Mouse (Mus musculus) heart, embryonic 11.5 days (tissue): ENCODE data around the gene BC028528. TPM values are rescaled to one million over a fixed set of nuclear protein-coding genes. Genes with fewer than 3 reads are reported as not detected.

Source experiments
- ATAC-seq: fragments of 200-750 bp; cut with Nextera tagmentation; replicated peaks from 2 replicates; pipeline ENCODE4 v1.8.0; 2017; ENCODE audit warnings: moderate library complexity; ENCODE audit not compliant: insufficient number of reproducible peaks, low FRiP score, low TSS enrichment
- H3K27ac ChIP-seq: fragments of 300-500 bp; sonication (generic); 2 replicates; pipeline ENCODE4 v1.5.1; 2014; ENCODE audit warnings: mild to moderate bottlenecking, low read depth, low read length
- H3K27me3 ChIP-seq: fragments of 300-500 bp; sonication (generic); 2 replicates; pipeline ENCODE4 v1.6.1; 2014; ENCODE audit warnings: mild to moderate bottlenecking, low read length, mixed read lengths; ENCODE audit not compliant: control insufficient read depth, insufficient read depth
- H3K36me3 ChIP-seq: fragments of 300-500 bp; sonication (generic); 2 replicates; pipeline ENCODE4 v1.6.1; 2014; ENCODE audit warnings: mild to moderate bottlenecking, low read length, moderate library complexity, mixed read lengths; ENCODE audit not compliant: control insufficient read depth, insufficient read depth
- H3K4me1 ChIP-seq: fragments of 300-500 bp; sonication (generic); 2 replicates; pipeline ENCODE4 v1.6.1; 2014; ENCODE audit warnings: low read length; ENCODE audit not compliant: control insufficient read depth, insufficient read depth
- H3K4me2 ChIP-seq: fragments of 300-500 bp; sonication (generic); 2 replicates; pipeline ENCODE4 v1.6.1; 2014; ENCODE audit warnings: mild to moderate bottlenecking, moderate library complexity
- H3K4me3 ChIP-seq: fragments of 300-500 bp; sonication (generic); 2 replicates; pipeline ENCODE4 v1.5.1; 2014; ENCODE audit warnings: low read depth, low read length
- H3K9ac ChIP-seq: fragments of 300-500 bp; sonication (generic); 2 replicates; pipeline ENCODE4 v1.6.1; 2014; ENCODE audit warnings: mild to moderate bottlenecking, low read depth, low read length, moderate library complexity
- H3K9me3 ChIP-seq: fragments of 300-500 bp; sonication (generic); replicated peaks from 2 replicates; pipeline ENCODE4 v1.6.1; 2016; ENCODE audit warnings: low read length; ENCODE audit not compliant: control insufficient read depth
- WGBS: fragments of 180-500 bp; shearing (Covaris S2); extraction: QIAGEN DNeasy Blood & Tissue Kit; methylation state at CpG from one replicate; pipeline ENCODE4 v1.1.7; 2014; ENCODE audit not compliant: insufficient replicate concordance; 5-methylcytosine and 5-hydroxymethylcytosine counted together
- polyA plus RNA-seq: library from polyadenylated mRNA; unstranded; fragments of >200 nt; fragmentation: Nextera tagmentation; extraction: Ambion mirVana; gene quantifications from 2 replicates; pipeline ENCODE4 v1.2.1, GENCODE M21; 2014

The BC028528 gene
- polyA plus RNA-seq, 1 experiment from 2014 or later, result 29.3 TPM

- Histone ChIP-seq H3K9me3 (no peaks in the 10 kb centered on the region), H3K9ac (peak overlapping the region; percentile 71; the same call in 1 of the 2 replicates), H3K36me3 (no peaks in the 10 kb centered on the region), H3K4me1 (peaks cover 14% of the 10 kb centered on the region), H3K27ac (peak overlapping the region; percentile 88), H3K27me3 (no peaks in the 10 kb centered on the region), H3K4me3 (peak overlapping the region; percentile 40), H3K4me2 (peak overlapping the region; percentile 66)
- 0 out of 2 replicates have a peak, but pooled peaks have one; percentile 19 for ATAC-seq
- 38% methylated on average over 11 of the region's 11 CpGs for WGBS
These were observed 554 bp upstream of the BC028528 start for GRCm38 (mm10) chr3:95892066-95893052.

GRCm38 (mm10) chr3:95889664-95890063 lies 2.1 kb downstream of the BC028528 start:
- Histone ChIP-seq H3K4me3 (no peak overlapping the region), H3K9ac (no peak overlapping the region), H3K4me2 (no peak overlapping the region), H3K4me1 (peaks cover 12% of the 10 kb centered on the region), H3K9me3 (no peaks in the 10 kb centered on the region), H3K36me3 (no peaks in the 10 kb centered on the region), H3K27ac (no peak overlapping the region), H3K27me3 (no peaks in the 10 kb centered on the region)
- ATAC-seq, result no peak
- WGBS, result 73% methylated on average over 3 of the region's 3 CpGs

- no peak for ATAC-seq
- no peak overlapping the region for H3K4me2 ChIP-seq
These were observed 4.2 kb downstream of the BC028528 start for GRCm38 (mm10) chr3:95887596-95887995.

GRCm38 (mm10) chr3:95884400-95884799 lies 7.4 kb downstream of the BC028528 start:
- no peaks in the 10 kb centered on the region for H3K9me3 ChIP-seq
- no peak overlapping the region for H3K9ac ChIP-seq
- no peaks in the 10 kb centered on the region for H3K27me3 ChIP-seq
- H3K4me3 ChIP-seq, result no peak overlapping the region
- no peak overlapping the region for H3K27ac ChIP-seq
- WGBS, result 79% methylated on average over 5 of the region's 5 CpGs
- no peak overlapping the region for H3K4me2 ChIP-seq
- ATAC-seq, result no peak
- no peaks in the 10 kb centered on the region for H3K36me3 ChIP-seq
- H3K4me1 ChIP-seq, result peaks cover 6% of the 10 kb centered on the region; the same call in 1 of the 2 replicates

More at GRCm38 (mm10) chr3:95887596-95887995, 4.2 kb downstream of the BC028528 start:
- Histone ChIP-seq H3K36me3 (no peaks in the 10 kb centered on the region), H3K9ac (no peak overlapping the region), H3K9me3 (no peaks in the 10 kb centered on the region), H3K4me3 (no peak overlapping the region), H3K27ac (no peak overlapping the region), H3K27me3 (no peaks in the 10 kb centered on the region), H3K4me1 (peaks cover 11% of the 10 kb centered on the region)
- 79% methylated on average over 4 of the region's 4 CpGs for WGBS

GRCm38 (mm10) chr3:95882816-95883425 lies 8.9 kb downstream of the BC028528 start:
- no peaks in the 10 kb centered on the region for H3K9me3 ChIP-seq
- H3K27me3 ChIP-seq, result no peaks in the 10 kb centered on the region
- no peaks in the 10 kb centered on the region for H3K36me3 ChIP-seq
- H3K27ac ChIP-seq, result no peak overlapping the region
- peak overlapping the region; percentile 58 for H3K4me3 ChIP-seq
- peaks cover 6% of the 10 kb centered on the region; the same call in 1 of the 2 replicates for H3K4me1 ChIP-seq
- peak overlapping the region; percentile 46; the same call in 1 of the 2 replicates for H3K9ac ChIP-seq
- no peak for ATAC-seq
- H3K4me2 ChIP-seq, result peak overlapping the region; percentile 77
- WGBS, result 2% methylated on average over 24 of the region's 24 CpGs

GRCm38 (mm10) chr3:95881979-95882815 lies 9.6 kb downstream of the BC028528 start, which contains the start of gene Ciart:
Gene Ciart, minus strand, starts transcription at chr3:95882251.
- under 1% methylated on average over 65 of the region's 66 CpGs for WGBS
- Histone ChIP-seq H3K36me3 (no peaks in the 10 kb centered on the region), H3K4me3 (peak within 1 kb of the TSS; percentile 58), H3K27me3 (no peaks in the 10 kb centered on the region), H3K9me3 (no peaks in the 10 kb centered on the region), H3K4me2 (peak within 1 kb of the TSS; percentile 77), H3K9ac (peak within 1 kb of the TSS; percentile 65), H3K4me1 (peaks cover 6% of the 10 kb centered on the region; the same call in 1 of the 2 replicates), H3K27ac (peak within 1 kb of the TSS; percentile 41; the same call in 1 of the 2 replicates)
- peak; percentile 97 for ATAC-seq

GRCm38 (mm10) chr3:95879063-95879462 lies 12.7 kb downstream of the BC028528 start:
- Histone ChIP-seq H3K4me2 (no peak overlapping the region), H3K27me3 (no peaks in the 10 kb centered on the region), H3K4me1 (peaks cover 6% of the 10 kb centered on the region; the same call in 1 of the 2 replicates), H3K4me3 (no peak overlapping the region), H3K27ac (no peak overlapping the region), H3K9ac (no peak overlapping the region), H3K9me3 (no peaks in the 10 kb centered on the region), H3K36me3 (no peaks in the 10 kb centered on the region)
- ATAC-seq, result no peak
- 85% methylated on average over 4 of the region's 4 CpGs for WGBS

GRCm38 (mm10) chr3:95872048-95872447 lies 19.8 kb downstream of the BC028528 start:
- no peaks in the 10 kb centered on the region for H3K27me3 ChIP-seq
- peaks cover 11% of the 10 kb centered on the region for H3K36me3 ChIP-seq
- H3K4me2 ChIP-seq, result peak overlapping the region; percentile 80
- no peak for ATAC-seq
- H3K27ac ChIP-seq, result peak overlapping the region; percentile 89
- peaks cover 11% of the 10 kb centered on the region for H3K4me1 ChIP-seq
- H3K4me3 ChIP-seq, result peak overlapping the region; percentile 77
- no peaks in the 10 kb centered on the region for H3K9me3 ChIP-seq
- 68% methylated on average over 7 of the region's 7 CpGs for WGBS
- H3K9ac ChIP-seq, result peak overlapping the region; percentile 91
